In the genomic region with DNA sequence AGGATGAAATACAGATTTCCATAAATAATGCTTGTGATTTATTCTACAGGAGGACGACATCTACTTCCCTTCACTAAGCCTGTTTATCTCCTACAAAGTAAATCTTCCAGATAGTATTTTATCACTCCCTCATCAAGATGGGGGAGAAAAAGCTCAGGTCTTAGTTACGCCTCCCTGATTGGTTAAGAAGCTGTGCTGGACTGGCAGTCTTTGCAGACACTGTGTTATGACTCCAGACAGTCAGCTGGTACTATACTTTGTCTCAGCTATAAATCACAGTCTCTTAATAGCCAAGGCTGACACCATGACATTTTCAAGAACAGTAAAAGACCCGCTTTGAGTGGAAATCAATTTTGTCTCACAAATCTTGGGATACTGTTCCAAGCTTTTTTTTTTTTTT, we compare ENCODE assay signal across 21 mouse cellular contexts. TPM values are rescaled to one million over a fixed set of nuclear protein-coding genes. Genes with fewer than 3 reads are reported as not detected.
A peak's percentile ranks its signal among the peaks of the same experiment; 100 is the strongest.
DNase-seq lines count a peak whose midpoint lies in the region; ATAC-seq lines count a peak whose summit lies in the region.
"Had no signal": no experiment of that assay in that cellular context is flagged by ENCODE, and none has a peak within 500 bp of the region (broad histone marks: within the 10 kb centered on the region; RNA-seq: fewer than 3 reads in every experiment).

No protein-coding gene starts in this region.

- WGBS in forebrain, embryonic 14.5 days: 77% methylated on average over 3 of the region's 3 CpGs
- WGBS in forebrain, embryonic 13.5 days: 79% methylated on average over 3 of the region's 3 CpGs
- WGBS in kidney, embryonic 15.5 days: 17% methylated on average over 3 of the region's 3 CpGs
- 23% methylated on average over 3 of the region's 3 CpGs for WGBS in neural tube, embryonic 12.5 days

- no peaks in the 10 kb centered on the region for H3K9me3 ChIP-seq in forebrain, embryonic 14.5 days (replicated peaks; ENCODE audit: control insufficient read depth, low read length)
- H3K9me3 ChIP-seq in forebrain, embryonic 13.5 days (replicated peaks): no peaks in the 10 kb centered on the region
- H3K9me3 ChIP-seq in kidney, embryonic 15.5 days (replicated peaks): no peaks in the 10 kb centered on the region
- no peaks in the 10 kb centered on the region for H3K9me3 ChIP-seq in neural tube, embryonic 12.5 days
- H3K9me3 ChIP-seq: embryonic facial prominence, embryonic 12.5 days; limb, embryonic 13.5 days; midbrain, embryonic 12.5 days had no signal

- no peak for DNase-seq in forebrain, embryonic 14.5 days (ENCODE audit: low spot score)
- DNase-seq in kidney, adult 18-20 months: no peak
- peak; percentile 48 for DNase-seq in embryo, embryonic 11 days
- no peak for DNase-seq in thymus, postnatal 10 days (ENCODE audit: low spot score in 2 of 2)
- no peak for DNase-seq in adrenal gland, postnatal 14 days
- DNase-seq: cerebellum, adult 9-11 months; heart, adult 2 months; thymus, adult 2 months had no signal

- no peaks in the 10 kb centered on the region for H3K36me3 ChIP-seq in forebrain, embryonic 14.5 days (ENCODE audit: control insufficient read depth, insufficient read depth, low read length)
- H3K36me3 ChIP-seq in forebrain, embryonic 13.5 days (ENCODE audit: poor library complexity, severe bottlenecking): no peaks in the 10 kb centered on the region
- H3K36me3 ChIP-seq in kidney, embryonic 15.5 days: no peaks in the 10 kb centered on the region
- no peaks in the 10 kb centered on the region for H3K36me3 ChIP-seq in neural tube, embryonic 12.5 days
- H3K36me3 ChIP-seq: embryonic facial prominence, embryonic 12.5 days; limb, embryonic 13.5 days; midbrain, embryonic 12.5 days had no signal

- no peak overlapping the region for H3K9ac ChIP-seq in forebrain, embryonic 14.5 days (ENCODE audit: low read length)
- H3K9ac ChIP-seq in forebrain, embryonic 13.5 days: no peak overlapping the region
- H3K9ac ChIP-seq in kidney, embryonic 15.5 days: no peak overlapping the region
- H3K9ac ChIP-seq in neural tube, embryonic 12.5 days: no peak overlapping the region
- H3K9ac ChIP-seq: embryonic facial prominence, embryonic 12.5 days; limb, embryonic 13.5 days; midbrain, embryonic 12.5 days had no signal

- peaks cover 14% of the 10 kb centered on the region for H3K4me1 ChIP-seq in forebrain, embryonic 14.5 days (ENCODE audit: control insufficient read depth, insufficient read depth, low read length)
- H3K4me1 ChIP-seq in forebrain, embryonic 13.5 days: peaks cover 22% of the 10 kb centered on the region
- H3K4me1 ChIP-seq in kidney, embryonic 15.5 days: no peaks in the 10 kb centered on the region
- no peaks in the 10 kb centered on the region for H3K4me1 ChIP-seq in neural tube, embryonic 12.5 days
- H3K4me1 ChIP-seq: embryonic facial prominence, embryonic 12.5 days; limb, embryonic 13.5 days had no signal

- H3K27me3 ChIP-seq in forebrain, embryonic 14.5 days (replicated peaks; ENCODE audit: control insufficient read depth, insufficient read depth, low read length): no peaks in the 10 kb centered on the region
- no peaks in the 10 kb centered on the region for H3K27me3 ChIP-seq in forebrain, embryonic 13.5 days
- H3K27me3 ChIP-seq in kidney, embryonic 15.5 days: no peaks in the 10 kb centered on the region
- H3K27me3 ChIP-seq in neural tube, embryonic 12.5 days (replicated peaks): no peaks in the 10 kb centered on the region
- H3K27me3 ChIP-seq: embryonic facial prominence, embryonic 12.5 days; limb, embryonic 13.5 days; midbrain, embryonic 12.5 days had no signal

- ATAC-seq in forebrain, embryonic 14.5 days: no peak
- ATAC-seq in forebrain, embryonic 13.5 days: no peak
- peak; percentile 71 for ATAC-seq in kidney, embryonic 15.5 days (replicated peaks; ENCODE audit: low FRiP score)
- peak; percentile 90 for ATAC-seq in neural tube, embryonic 12.5 days (ENCODE audit: low FRiP score, low read depth)
- ATAC-seq: intestine, embryonic 16.5 days had no signal

- peak overlapping the region; percentile 29; the same call in 1 of the 2 replicates for H3K27ac ChIP-seq in forebrain, embryonic 14.5 days (ENCODE audit: low read depth, low read length)
- no peak overlapping the region for H3K27ac ChIP-seq in forebrain, embryonic 13.5 days
- H3K27ac ChIP-seq in kidney, embryonic 15.5 days: no peak overlapping the region
- no peak overlapping the region for H3K27ac ChIP-seq in neural tube, embryonic 12.5 days
- H3K27ac ChIP-seq: embryonic facial prominence, embryonic 12.5 days; heart, adult 2 months; limb, embryonic 13.5 days; midbrain, embryonic 12.5 days had no signal

- no peak overlapping the region for H3K4me3 ChIP-seq in forebrain, embryonic 14.5 days (ENCODE audit: low read depth, low read length)
- no peak overlapping the region for H3K4me3 ChIP-seq in forebrain, embryonic 13.5 days
- no peak overlapping the region for H3K4me3 ChIP-seq in kidney, embryonic 15.5 days (replicated peaks)
- no peak overlapping the region for H3K4me3 ChIP-seq in neural tube, embryonic 12.5 days
- H3K4me3 ChIP-seq: embryonic facial prominence, embryonic 12.5 days; heart, adult 2 months; limb, embryonic 13.5 days; midbrain, embryonic 12.5 days had no signal

- no peak overlapping the region for H3K4me2 ChIP-seq in forebrain, embryonic 14.5 days (ENCODE audit: low read length)
- H3K4me2 ChIP-seq in forebrain, embryonic 13.5 days: no peak overlapping the region
- H3K4me2 ChIP-seq in kidney, embryonic 15.5 days: no peak overlapping the region
- no peak overlapping the region for H3K4me2 ChIP-seq in neural tube, embryonic 12.5 days (replicated peaks)
- H3K4me2 ChIP-seq: embryonic facial prominence, embryonic 12.5 days; limb, embryonic 13.5 days; midbrain, embryonic 12.5 days had no signal

RNA-seq across cellular contexts. Expression of a gene that starts 51.4 kb away (rescaled TPM):
- polyA plus RNA-seq in forebrain, embryonic 14.5 days (2014; fragmentation: Nextera tagmentation; extraction: Ambion mirVana): not detected in 2 replicates
- polyA plus RNA-seq in forebrain, embryonic 13.5 days (2015; fragmentation: Nextera tagmentation; extraction: Ambion mirVana): not detected in 2 replicates
- polyA plus RNA-seq in kidney, embryonic 15.5 days (2015; fragmentation: Nextera tagmentation; extraction: Ambion mirVana): not detected in 2 replicates
- not detected in 2 replicates for polyA plus RNA-seq in neural tube, embryonic 12.5 days (2016; fragmentation: Nextera tagmentation; extraction: Ambion mirVana)
- not detected in 2 replicates for total RNA-seq in adrenal gland, postnatal 14 days (2021)
- total RNA-seq: adrenal gland, postnatal 36 days; gastrocnemius, adult 8-10 months; heart, adult 2 months had no signal
- polyA plus RNA-seq: embryonic facial prominence, embryonic 12.5 days; heart, adult 2 months; heart, postnatal 0 days; intestine, embryonic 16.5 days; limb, embryonic 13.5 days; liver, embryonic 16.5 days; midbrain, embryonic 12.5 days; small intestine, adult 2 months; stomach, embryonic 14.5 days; thymus, adult 2 months had no signal

Comparison
In these comparisons a context has a peak if more than half of its experiments do, and no peak if none do; other contexts are left out.
1. ATAC-seq: peak in kidney, embryonic 15.5 days (single experiment) and neural tube, embryonic 12.5 days (single experiment); none in forebrain, embryonic 14.5 days (single experiment) and forebrain, embryonic 13.5 days (single experiment).